In the genomic region with DNA sequence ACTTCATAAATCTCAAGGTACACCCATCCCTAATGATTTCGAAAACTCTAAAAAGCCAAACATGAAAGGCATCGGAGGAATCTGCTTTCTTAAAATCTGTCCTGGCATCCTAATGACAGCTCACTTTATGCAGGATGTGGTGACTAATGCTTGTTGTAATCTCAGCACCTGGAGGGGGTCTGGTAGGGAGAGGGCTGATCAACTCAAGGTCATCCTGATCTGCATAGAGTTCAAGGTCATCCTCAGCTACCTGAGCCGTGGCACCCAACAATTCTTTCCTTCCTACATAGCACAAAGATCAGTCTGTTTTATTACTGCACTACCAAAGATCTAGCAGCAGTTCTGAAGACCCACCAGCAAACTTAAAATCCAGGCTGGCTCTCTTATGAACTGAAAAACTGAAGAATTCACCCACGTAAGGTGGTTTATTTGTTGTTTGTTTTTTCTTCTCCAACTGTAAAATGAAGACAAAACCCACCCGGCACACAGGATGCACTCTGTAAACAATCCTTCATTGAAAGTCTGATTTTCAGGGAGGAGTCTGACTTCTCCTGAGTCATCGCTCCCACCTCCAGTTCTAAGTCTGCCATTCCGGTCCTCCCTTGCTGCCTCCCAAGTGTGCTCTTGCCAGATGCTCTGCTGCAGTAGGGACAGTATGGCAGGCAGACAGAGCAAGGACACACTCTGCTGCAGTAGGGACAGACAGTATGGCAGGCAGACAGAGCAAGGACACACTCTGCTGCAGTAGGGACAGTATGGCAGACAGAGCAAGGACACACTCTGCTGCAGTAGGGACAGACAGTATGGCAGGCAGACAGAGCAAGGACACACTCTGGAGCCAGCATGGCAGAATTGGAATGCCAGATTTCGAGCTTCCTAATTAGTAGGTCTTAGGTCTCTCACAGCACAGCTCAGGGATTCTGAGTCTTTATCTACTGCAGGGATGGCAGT, we compare ENCODE assay signal across 18 mouse cellular contexts. TPM values are rescaled to one million over a fixed set of nuclear protein-coding genes. Genes with fewer than 3 reads are reported as not detected.
DNase-seq lines count a peak whose midpoint lies in the region; ATAC-seq lines count a peak whose summit lies in the region.
"Had no signal": no experiment of that assay in that cellular context is flagged by ENCODE, and none has a peak within 500 bp of the region (broad histone marks: within the 10 kb centered on the region; RNA-seq: fewer than 3 reads in every experiment).

No protein-coding gene starts in this region.

- H3K4me1 ChIP-seq in megakaryocyte, embryonic 14.5 days: peaks cover 35% of the 10 kb centered on the region
- H3K4me1 ChIP-seq in heart, embryonic 13.5 days: peaks cover 74% of the 10 kb centered on the region

- peak overlapping the region; percentile 42 for H3K4me3 ChIP-seq in megakaryocyte, embryonic 14.5 days (replicated peaks)
- H3K4me3 ChIP-seq in heart, embryonic 13.5 days: no peak overlapping the region
- H3K4me3 ChIP-seq: forebrain, embryonic 13.5 days; hindbrain, embryonic 12.5 days; limb, embryonic 15.5 days; lung, embryonic 15.5 days had no signal

- DNase-seq in frontal cortex, postnatal 36 days (ENCODE audit: low spot score in 2 of 2): no peak
- DNase-seq in cerebellum, postnatal 14 days: no peak
- DNase-seq in cerebellum, adult 11-12 months: no peak
- DNase-seq: cerebellum, postnatal 25 days; kidney, adult 9 months; kidney, postnatal 4 days; spleen, adult 18-20 months; thymus, adult 18-20 months had no signal

- peak; percentile 89 for ATAC-seq in frontal cortex, adult (ENCODE audit: low TSS enrichment)
- no peak for ATAC-seq in megakaryocyte, adult 5-6 weeks (ENCODE audit: poor library complexity, severe bottlenecking)
- ATAC-seq in heart, embryonic 13.5 days (ENCODE audit: extremely low read depth, insufficient number of reproducible peaks, low FRiP score, low TSS enrichment): no peak
- ATAC-seq in megakaryocyte-erythroid progenitor cell, adult 5-6 weeks (replicated peaks; ENCODE audit: low FRiP score, low TSS enrichment, poor library complexity, severe bottlenecking): no peak
- ATAC-seq: forebrain, embryonic 13.5 days had no signal

- H3K36me3 ChIP-seq in megakaryocyte, embryonic 14.5 days (replicated peaks; ENCODE audit: low read length): no peaks in the 10 kb centered on the region
- H3K36me3 ChIP-seq in heart, embryonic 13.5 days: 0 out of 2 replicates have a peak, but pooled peaks cover 6% of the 10 kb centered on the region
- H3K36me3 ChIP-seq: hindbrain, embryonic 12.5 days; limb, embryonic 15.5 days; lung, embryonic 15.5 days had no signal

- peak overlapping the region; percentile 22 for H3K4me2 ChIP-seq in heart, embryonic 13.5 days
- H3K4me2 ChIP-seq: forebrain, embryonic 13.5 days; hindbrain, embryonic 12.5 days; limb, embryonic 15.5 days; lung, embryonic 15.5 days had no signal

- WGBS in heart, embryonic 13.5 days: 51% methylated on average over 8 of the region's 8 CpGs

- H3K9ac ChIP-seq in heart, embryonic 13.5 days: peak overlapping the region; percentile 24; the same call in 1 of the 2 replicates
- H3K9ac ChIP-seq: forebrain, embryonic 13.5 days; hindbrain, embryonic 12.5 days; limb, embryonic 15.5 days; lung, embryonic 15.5 days had no signal

- peak overlapping the region; percentile 48 for H3K27ac ChIP-seq in heart, embryonic 13.5 days (replicated peaks)
- H3K27ac ChIP-seq: forebrain, embryonic 13.5 days; hindbrain, embryonic 12.5 days; limb, embryonic 15.5 days; lung, embryonic 15.5 days; macrophage had no signal

- peaks cover 8% of the 10 kb centered on the region; the same call in 1 of the 2 replicates for H3K9me3 ChIP-seq in megakaryocyte, embryonic 14.5 days
- no peaks in the 10 kb centered on the region for H3K9me3 ChIP-seq in heart, embryonic 13.5 days
- H3K9me3 ChIP-seq: forebrain, embryonic 13.5 days; hindbrain, embryonic 12.5 days; limb, embryonic 15.5 days; lung, embryonic 15.5 days had no signal

- peaks cover 18% of the 10 kb centered on the region for H3K27me3 ChIP-seq in megakaryocyte, embryonic 14.5 days (replicated peaks)
- peaks cover 12% of the 10 kb centered on the region for H3K27me3 ChIP-seq in heart, embryonic 13.5 days (replicated peaks)
- H3K27me3 ChIP-seq: forebrain, embryonic 13.5 days; hindbrain, embryonic 12.5 days; limb, embryonic 15.5 days; lung, embryonic 15.5 days had no signal

RNA-seq across cellular contexts. Expression of a gene that starts 4.3 kb away (rescaled TPM):
- 0.17 TPM in 1 of 2 replicates, not detected in the other for polyA plus RNA-seq in megakaryocyte, embryonic 14.5 days (2012; ENCODE audit: insufficient read depth, low replicate concordance)
- 16.6 and 17.1 TPM in 2 replicates for total RNA-seq in megakaryocyte, adult 5-6 weeks (2015)
- total RNA-seq in megakaryocyte, adult 5-6 weeks (2017): 22.3 and 22.8 TPM in 2 replicates
- polyA plus RNA-seq in heart, embryonic 13.5 days (2015; fragmentation: Nextera tagmentation; extraction: Ambion mirVana): 55.3 and 58.9 TPM in 2 replicates
- total RNA-seq in megakaryocyte-erythroid progenitor cell, adult 5-6 weeks (2014; fragmentation: Nextera tagmentation): 8.0 and 12.4 TPM in 2 replicates
- 18.2 and 35.3 TPM in 2 replicates for total RNA-seq in megakaryocyte-erythroid progenitor cell, adult 5-6 weeks (2017)
